Mouse (Mus musculus) left cerebral cortex, postnatal 14 days (tissue): ENCODE data around the gene Hipk2. TPM values are rescaled to one million over a fixed set of nuclear protein-coding genes. Genes with fewer than 3 reads are reported as not detected.

Source experiments
- DNase-seq, 2 experiments: peaks; one replicate each; pipeline ENCODE4 v3.0.0; 2021 to 2022; ENCODE audit warnings: low spot score in 2 of 2, mixed read lengths in 1 of 2
- intact Hi-C: fragments of 180-260 bp; cut with DNase I; formaldehyde crosslinking; loops from one replicate; pipeline ENCODE4 v1.15.1; 2025
- total RNA-seq, 2 experiments: library from RNA; stranded (reverse); gene quantifications; 2 replicates each; pipeline ENCODE4 v1.2.3; 2021

Hipk2 gene
- total RNA-seq, 2 experiments from 2014 or later: 48.3 to 52.3 TPM

- intact Hi-C loops: no loop called here
- DNase-seq: no peak
These were observed 106.3 kb downstream of the Hipk2 start for GRCm38 (mm10) chr6:38769627-38770026.

DNA sequence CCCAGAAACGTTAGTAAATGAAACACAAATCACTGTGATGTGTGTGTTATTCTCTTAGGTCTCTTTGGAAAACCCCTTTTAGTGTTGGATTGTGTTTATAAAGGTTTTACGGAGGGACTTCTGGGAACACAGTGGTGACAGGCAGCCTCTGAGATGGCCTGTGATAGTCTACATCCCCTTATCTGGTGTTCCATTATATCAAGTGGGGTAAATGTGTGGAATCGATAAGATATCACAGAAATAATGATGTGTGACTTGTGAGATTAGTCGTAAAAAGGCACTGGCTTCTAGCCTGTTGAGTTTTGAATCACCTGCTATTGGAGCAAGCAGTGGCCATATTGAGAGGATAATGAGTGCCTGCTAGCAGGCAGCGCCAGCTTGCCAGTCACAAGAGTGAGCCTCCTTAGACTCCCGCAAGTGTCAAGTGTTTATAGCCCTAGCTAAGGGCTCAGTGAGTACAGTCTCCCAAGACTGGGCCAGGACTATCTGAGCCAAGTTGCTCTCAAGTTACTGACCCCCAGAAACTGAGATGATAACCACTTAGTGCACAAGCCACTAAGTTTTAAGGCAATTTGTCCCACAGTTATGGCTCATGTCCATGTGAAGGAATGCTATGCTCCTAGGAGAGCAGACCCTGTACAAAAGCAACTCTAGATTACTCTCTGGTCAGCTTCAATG lies 113.2 kb downstream of the Hipk2 start:
- no peak for DNase-seq
- intact Hi-C loops: no loop called here

GRCm38 (mm10) chr6:38762006-38762405 lies 114.0 kb downstream of the Hipk2 start:
- intact Hi-C loops: no loop called here
- no peak for DNase-seq

DNA sequence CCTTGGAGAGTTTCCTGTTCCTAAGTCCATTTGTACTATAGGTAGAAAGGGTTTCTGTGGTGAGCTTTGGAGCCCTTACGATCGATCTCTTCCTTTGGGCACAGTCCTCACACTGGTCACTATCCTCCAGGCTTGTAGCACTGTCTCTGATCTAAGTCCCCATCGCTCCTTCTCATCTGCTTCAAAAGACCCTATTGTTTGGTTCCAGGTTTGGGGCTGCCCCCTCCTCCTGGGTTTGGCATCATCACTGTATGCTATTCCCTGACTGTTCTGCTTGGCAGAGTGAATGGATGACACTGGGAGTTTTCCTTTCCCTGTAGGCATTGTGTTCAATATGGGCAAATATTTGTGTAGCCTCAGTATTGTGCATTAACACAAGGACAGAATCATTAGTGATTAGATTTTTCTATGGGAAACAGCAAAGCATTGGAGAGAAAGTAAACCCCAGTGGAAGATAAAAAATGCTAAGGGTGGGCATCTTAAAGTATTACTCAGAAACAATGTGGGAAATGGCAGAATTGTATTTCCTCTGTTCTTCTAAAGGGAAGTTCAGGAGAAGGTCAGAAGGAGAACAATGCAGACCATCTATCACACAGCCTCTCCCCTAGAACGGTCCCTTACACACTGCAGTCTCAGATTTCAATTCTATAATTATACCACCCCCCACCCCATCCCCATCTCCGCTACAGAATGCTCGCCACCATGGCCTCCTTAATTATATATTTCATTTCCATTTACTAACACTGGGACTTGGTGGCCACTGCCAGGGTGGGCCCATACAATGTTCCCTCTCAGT lies 114.9 kb downstream of the Hipk2 start:
- intact Hi-C loops: no loop called here
- DNase-seq: no peak

DNA sequence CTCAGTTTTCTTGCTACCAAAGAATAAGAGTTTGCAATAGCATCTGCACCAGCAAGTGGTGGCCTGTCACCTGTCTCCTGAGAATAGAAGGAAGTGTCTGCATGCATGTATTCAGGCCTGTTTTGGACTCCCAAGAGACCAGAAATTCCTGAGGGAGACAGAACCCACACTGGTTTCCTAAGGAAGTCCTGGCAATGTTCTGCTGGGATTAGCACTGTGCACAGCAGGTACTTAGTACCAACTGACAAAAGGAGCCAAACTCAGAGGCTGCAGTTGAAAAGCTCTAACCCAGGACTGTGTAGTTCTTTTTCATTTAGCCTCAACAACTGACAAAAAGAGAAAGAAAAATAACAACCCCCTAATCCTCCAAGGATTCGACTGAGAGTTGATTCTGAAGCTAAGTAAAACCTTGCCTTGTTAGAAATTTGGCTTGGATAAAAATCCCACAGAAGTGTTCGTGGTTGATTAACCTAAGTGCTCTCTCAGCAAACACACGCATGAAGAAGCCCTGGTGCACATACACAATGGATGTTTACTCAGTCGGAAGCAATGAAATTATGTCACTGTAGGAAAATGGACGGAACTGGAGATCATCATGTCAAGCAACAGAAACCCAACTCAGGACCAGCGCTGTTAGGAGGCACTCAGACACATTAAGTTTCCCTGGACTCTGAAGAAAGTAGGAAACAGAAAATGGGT lies 115.9 kb downstream of the Hipk2 start:
- no peak for DNase-seq
- intact Hi-C loops: no loop called here

DNA sequence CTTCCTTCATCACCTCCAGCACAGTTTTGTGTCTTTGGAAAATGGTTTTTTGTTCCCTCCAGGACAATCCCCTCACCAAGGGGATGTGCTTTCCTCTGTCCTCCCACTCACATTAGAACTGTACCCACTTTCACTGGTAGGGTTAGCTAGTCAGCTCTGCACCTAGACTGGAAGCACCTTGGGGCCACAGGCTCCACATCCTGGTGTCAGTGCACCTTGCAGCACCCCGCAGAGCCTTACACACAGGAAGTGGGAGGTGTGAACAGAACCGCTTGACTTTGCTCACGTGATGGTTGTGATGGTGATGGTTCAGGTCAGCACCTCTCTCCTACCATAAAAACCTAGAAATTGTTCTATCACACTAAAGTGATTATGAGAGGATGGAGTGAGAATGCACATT lies 116.8 kb downstream of the Hipk2 start:
- intact Hi-C loops: no loop called here
- DNase-seq: no peak

DNA sequence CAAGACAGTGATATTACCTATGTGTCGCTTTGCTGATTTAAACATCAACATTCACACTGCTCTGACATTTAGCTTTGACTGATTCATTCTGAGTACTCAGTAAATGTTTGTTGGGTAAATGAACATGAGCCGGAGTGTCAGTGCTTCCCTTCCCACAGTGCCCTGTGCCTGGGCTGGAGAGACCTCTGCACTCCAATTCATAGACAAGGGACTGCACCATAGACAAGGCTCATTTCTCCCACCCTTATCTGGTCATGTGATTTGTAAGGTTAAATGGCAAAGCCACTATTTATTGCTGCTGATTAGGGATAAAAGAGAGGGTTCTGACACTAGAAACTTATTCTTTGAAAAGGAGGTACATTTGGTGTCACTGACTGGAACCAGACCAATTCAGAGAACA lies 118.4 kb downstream of the Hipk2 start:
- intact Hi-C loops: no loop called here

GRCm38 (mm10) chr6:38756968-38757367 lies 119.0 kb downstream of the Hipk2 start:
- intact Hi-C loops: no loop called here

More for the DNA sequence above, 118.4 kb downstream of the Hipk2 start:
- no peak for DNase-seq

GRCm38 (mm10) chr6:38755961-38756360 lies 120.0 kb downstream of the Hipk2 start:
- intact Hi-C loops: no loop called here
- DNase-seq: no peak

More at GRCm38 (mm10) chr6:38756968-38757367, 119.0 kb downstream of the Hipk2 start:
- DNase-seq: no peak

- intact Hi-C loops: no loop called here
- DNase-seq: no peak
These were observed 120.8 kb downstream of the Hipk2 start for GRCm38 (mm10) chr6:38755188-38755587.

- intact Hi-C loops: no loop called here
- DNase-seq: no peak
These were observed 122.2 kb downstream of the Hipk2 start for GRCm38 (mm10) chr6:38753729-38754128.

- intact Hi-C loops: no loop called here
- DNase-seq: no peak
These were observed 122.9 kb downstream of the Hipk2 start for GRCm38 (mm10) chr6:38753025-38753424.

DNA sequence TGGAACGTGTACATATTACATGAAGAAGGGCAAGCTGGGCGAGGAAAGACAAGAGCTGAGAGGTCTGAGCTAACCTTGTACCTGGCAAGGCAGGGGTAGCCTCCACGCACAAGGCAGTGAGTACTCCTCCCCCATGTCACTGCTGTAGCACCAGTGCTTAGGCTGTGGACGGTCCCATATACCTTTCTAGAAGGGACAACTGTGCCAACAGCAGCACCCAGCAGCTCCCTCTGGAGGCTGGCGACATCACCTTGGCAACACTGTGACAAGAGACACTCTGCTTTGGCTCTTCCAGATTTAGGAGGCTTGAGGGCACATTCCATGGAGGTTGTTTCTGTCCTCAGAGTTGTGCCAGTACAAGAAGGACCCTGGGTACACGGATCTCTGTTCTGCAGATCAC lies 123.5 kb downstream of the Hipk2 start:
- intact Hi-C loops: no loop called here
- DNase-seq: peak; percentile 17 to 25

DNA sequence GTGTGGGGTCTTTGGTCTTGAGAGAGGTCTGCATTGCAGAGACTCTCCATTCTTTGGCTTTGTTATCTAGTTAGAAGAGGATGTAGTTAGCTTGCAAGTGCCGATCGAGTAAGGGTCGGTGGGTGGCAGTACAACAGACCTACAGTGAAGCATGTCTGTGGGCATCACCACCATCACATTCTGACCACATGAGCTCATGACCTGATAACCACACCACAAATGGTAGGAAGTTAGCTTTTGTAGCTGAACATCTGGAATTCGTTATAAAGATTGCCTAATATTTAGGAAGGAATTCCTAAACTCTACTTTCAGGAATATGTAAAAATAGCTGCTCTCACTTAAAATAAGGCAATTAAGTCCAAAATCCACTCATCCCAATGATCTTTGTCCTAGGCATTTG lies 127.9 kb downstream of the Hipk2 start:
- intact Hi-C loops: no loop called here

DNA sequence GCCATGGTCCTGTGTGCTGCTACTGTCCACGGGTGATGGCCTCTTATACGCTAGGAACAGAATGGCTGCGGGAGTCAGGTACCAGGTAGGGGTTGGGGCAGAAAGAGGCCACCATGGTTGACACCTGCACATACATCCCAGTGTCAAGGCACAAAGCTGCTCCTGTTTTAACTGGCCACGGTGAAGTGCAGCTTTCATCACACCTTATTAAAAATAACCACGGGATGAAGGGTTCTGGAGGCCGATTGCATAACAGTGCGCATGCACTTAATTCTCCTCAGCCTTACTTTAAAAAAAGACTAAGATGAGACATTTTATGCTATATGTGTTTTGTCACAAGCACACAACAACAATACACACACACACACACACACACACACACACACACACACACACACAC lies 132.6 kb downstream of the Hipk2 start:
- DNase-seq: no peak
- intact Hi-C loops: no loop called here

More for the DNA sequence above, 127.9 kb downstream of the Hipk2 start:
- DNase-seq: no peak

GRCm38 (mm10) chr6:38742441-38742840 lies 133.5 kb downstream of the Hipk2 start:
- intact Hi-C loops: no loop called here
- no peak for DNase-seq

DNA sequence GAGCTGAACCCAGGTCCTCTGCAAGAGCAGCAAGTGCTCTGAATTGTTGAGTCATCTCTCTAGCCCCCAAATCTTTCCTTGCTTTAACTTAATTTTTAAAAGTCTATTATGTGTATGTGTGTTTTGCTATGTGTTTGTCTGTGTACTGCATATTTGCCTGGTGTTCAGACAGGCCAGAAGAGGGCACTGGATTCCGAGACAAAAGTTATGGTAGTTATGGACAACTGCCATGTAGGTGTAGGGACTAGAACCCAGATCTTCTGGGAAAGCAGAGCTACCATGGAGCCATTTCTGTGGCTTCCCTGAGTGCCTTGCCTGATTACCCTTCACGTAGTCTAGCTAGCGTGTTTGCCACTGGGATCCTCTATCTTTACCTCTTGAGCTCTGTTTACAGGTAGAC lies 134.9 kb downstream of the Hipk2 start:
- no peak for DNase-seq

GRCm38 (mm10) chr6:38739266-38739665 lies 136.7 kb downstream of the Hipk2 start:
- intact Hi-C loops: no loop called here
- no peak for DNase-seq

More for the DNA sequence above, 134.9 kb downstream of the Hipk2 start:
- intact Hi-C loops: no loop called here

GRCm38 (mm10) chr6:38737763-38738162 lies 138.2 kb downstream of the Hipk2 start:
- intact Hi-C loops: loop anchor here (1.0 to 2.0 kb wide), 3 partner anchors 137 to 329 kb away; partner anchors contain the start of gene Tbxas1
- DNase-seq: no peak

DNA sequence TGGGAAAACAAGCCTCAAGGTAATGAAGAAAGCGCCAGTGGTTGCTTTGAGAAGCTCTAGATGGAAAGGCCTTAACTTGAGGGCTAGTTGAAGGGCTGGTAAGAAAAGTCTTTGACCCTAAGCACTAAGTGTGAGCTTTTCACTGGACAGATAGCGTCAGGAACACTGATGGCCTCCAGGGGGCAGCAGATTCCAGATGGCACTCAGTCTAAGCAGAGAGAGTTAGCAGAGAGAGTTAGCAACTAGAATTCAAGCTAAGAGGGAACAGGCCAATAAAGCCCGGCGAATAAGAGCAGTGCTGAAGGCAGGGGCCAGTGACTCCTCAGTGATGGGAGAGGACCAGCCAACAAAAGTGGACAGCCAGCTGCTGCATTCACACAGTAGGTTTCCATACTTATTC lies 139.7 kb downstream of the Hipk2 start:
- intact Hi-C loops: loop anchor here (2.0 kb wide), 2 partner anchors 139 to 175 kb away; partner anchors contain the start of gene Tbxas1

More for the DNA sequence above, 139.7 kb downstream of the Hipk2 start:
- peak; percentile 74 to 87 for DNase-seq
